Mouse (Mus musculus): ENCODE data around the gene Slc4a1. TPM values are rescaled to one million over a fixed set of nuclear protein-coding genes. Genes with fewer than 3 reads are reported as not detected.

Gene Slc4a1
- total and polyA plus RNA-seq, 2 experiments: 0.10 to 0.65 TPM

- no peak for TF ChIP-seq POLR2A (IDR thresholded peaks at IDR 0.05; ENCODE audit: extremely low read depth, insufficient read depth, low read length)
- no peak for TF ChIP-seq CTCF (IDR thresholded peaks at IDR 0.05; ENCODE audit: low read depth, low read length)
- DNase-seq (ENCODE audit: extremely low read depth, low read depth, low spot score): no peak
- peaks cover 24% of the 10 kb centered on the region for H3K4me1 ChIP-seq (ENCODE audit: control insufficient read depth, insufficient read depth, low read length)
- H3K27ac ChIP-seq (replicated peaks; ENCODE audit: insufficient read depth, low read depth, low read length): peak overlapping the region; percentile 97
- H3K36me3 ChIP-seq (ENCODE audit: control insufficient read depth, insufficient read depth, low read length): peaks cover 15% of the 10 kb centered on the region
- peaks cover 7% of the 10 kb centered on the region; the same call in 1 of the 2 replicates for H3K79me2 ChIP-seq (ENCODE audit: control insufficient read depth, insufficient read depth, low read length)
- H3K27me3 ChIP-seq (ENCODE audit: control insufficient read depth, insufficient read depth, low read length): no peaks in the 10 kb centered on the region
- H3K9ac ChIP-seq (ENCODE audit: low read depth, low read length): peak overlapping the region; percentile 97
- peak overlapping the region; percentile 90 for H3K4me3 ChIP-seq (ENCODE audit: insufficient read depth, low read depth, low read length)
- 6% methylated on average over 3 of the region's 3 CpGs for WGBS
Observed at GRCm38 (mm10) chr11:102406401-102406800, 40.4 kb upstream of the Slc4a1 start.

DNA sequence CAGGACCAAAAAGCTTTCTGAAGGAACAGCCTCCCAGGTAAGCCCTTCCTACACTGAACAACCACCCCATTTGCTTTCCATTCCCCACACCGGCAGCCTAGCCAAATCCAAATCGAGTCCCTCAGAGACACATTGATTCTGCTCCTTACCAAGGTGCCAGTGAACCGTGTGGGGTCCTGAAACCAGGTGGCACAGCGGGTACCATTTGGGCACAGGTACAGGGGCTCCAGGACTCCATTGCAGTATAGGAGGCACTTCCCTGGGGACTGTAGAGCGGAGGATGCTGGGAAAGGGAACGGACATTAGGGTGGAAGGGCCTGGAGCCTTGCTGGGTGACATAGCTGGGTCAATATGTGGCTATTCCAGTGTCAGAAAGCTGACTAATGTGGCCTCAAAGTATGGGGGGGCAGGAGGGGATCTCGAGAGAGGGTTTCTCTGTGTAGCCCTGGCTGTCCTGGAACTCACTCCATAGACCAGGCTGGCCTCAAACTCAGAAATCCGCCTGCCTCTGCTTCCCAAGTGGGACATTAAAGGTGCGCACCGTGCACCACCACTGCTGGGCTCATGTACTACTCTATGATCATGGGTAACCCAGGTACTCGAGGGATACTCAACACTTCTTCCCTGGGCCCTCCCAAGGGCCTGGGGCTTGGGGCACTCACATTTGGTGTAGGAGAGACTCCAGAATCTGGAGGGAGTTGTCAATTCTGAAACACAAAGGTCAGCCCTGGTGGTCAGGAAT lies 39.7 kb upstream of the Slc4a1 start:
- Histone ChIP-seq H3K27ac (replicated peaks; ENCODE audit: insufficient read depth, low read depth, low read length) (peak overlapping the region; percentile 97), H3K36me3 (ENCODE audit: control insufficient read depth, insufficient read depth, low read length) (peaks cover 15% of the 10 kb centered on the region), H3K4me1 (ENCODE audit: control insufficient read depth, insufficient read depth, low read length) (peaks cover 18% of the 10 kb centered on the region), H3K27me3 (ENCODE audit: control insufficient read depth, insufficient read depth, low read length) (no peaks in the 10 kb centered on the region), H3K79me2 (ENCODE audit: control insufficient read depth, insufficient read depth, low read length) (peaks cover 7% of the 10 kb centered on the region; the same call in 1 of the 2 replicates), H3K4me3 (ENCODE audit: insufficient read depth, low read depth, low read length) (peak overlapping the region; percentile 90), H3K9ac (ENCODE audit: low read depth, low read length) (peak overlapping the region; percentile 97)
- 34% methylated on average over 11 of the region's 11 CpGs for WGBS
- no peak for TF ChIP-seq CTCF (IDR thresholded peaks at IDR 0.05; ENCODE audit: low read depth, low read length)
- TF ChIP-seq POLR2A (IDR thresholded peaks at IDR 0.05; ENCODE audit: extremely low read depth, insufficient read depth, low read length): no peak
- no peak for DNase-seq (ENCODE audit: extremely low read depth, low read depth, low spot score)

DNA sequence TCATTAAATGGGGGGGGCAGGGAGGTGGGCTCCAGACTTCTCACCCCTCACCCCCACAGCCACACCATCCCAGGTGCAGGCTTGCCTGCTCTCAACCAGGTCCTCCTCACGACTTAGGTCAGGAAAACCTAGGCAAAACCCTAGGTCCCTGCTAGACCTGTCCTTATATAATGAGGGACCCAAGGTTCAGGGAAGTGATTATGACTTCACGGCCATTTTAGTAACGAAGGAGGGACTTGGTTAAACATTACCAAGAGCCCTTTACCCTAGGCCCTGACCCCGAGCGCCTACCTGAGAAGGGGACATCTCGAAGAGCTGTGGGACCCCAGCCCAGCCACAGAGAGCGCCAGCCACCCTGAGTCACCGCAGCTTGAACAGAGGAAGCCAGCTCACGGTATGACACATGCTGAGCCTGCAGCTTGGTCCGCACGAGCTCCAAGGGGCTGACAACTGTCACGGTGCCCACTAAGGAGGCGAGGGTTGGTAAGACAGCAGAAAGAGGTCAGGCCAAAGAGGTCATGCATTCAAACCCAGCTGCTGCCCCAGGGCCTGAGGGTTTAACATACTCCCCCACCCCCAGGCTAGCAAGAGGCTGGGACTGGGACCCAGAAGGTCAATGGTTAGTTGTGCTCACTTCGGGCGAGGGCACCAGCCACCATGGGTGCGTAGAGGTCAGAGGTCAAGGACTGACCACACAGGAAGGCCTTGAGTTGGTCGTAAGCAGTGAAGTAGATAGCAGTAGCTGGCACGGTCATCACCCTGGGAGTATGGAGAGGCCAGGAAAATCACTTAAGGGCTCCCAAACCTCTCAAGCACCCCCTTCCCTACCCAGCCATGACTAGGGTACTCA lies 38.4 kb upstream of the Slc4a1 start:
- peaks cover 16% of the 10 kb centered on the region; the same call in 1 of the 2 replicates for H3K4me1 ChIP-seq (ENCODE audit: control insufficient read depth, insufficient read depth, low read length)
- DNase-seq (ENCODE audit: extremely low read depth, low read depth, low spot score): peak; percentile 76
- peak overlapping the region; percentile 57 for H3K4me3 ChIP-seq (ENCODE audit: insufficient read depth, low read depth, low read length)
- TF ChIP-seq POLR2A (IDR thresholded peaks at IDR 0.05; ENCODE audit: extremely low read depth, insufficient read depth, low read length) (no peak), CTCF (IDR thresholded peaks at IDR 0.05; ENCODE audit: low read depth, low read length) (no peak)
- H3K79me2 ChIP-seq (ENCODE audit: control insufficient read depth, insufficient read depth, low read length): peaks cover 7% of the 10 kb centered on the region; the same call in 1 of the 2 replicates
- H3K27ac ChIP-seq (replicated peaks; ENCODE audit: insufficient read depth, low read depth, low read length): peak overlapping the region; percentile 74
- WGBS: 29% methylated on average over 18 of the region's 18 CpGs
- peak overlapping the region; percentile 73 for H3K9ac ChIP-seq (ENCODE audit: low read depth, low read length)
- H3K36me3 ChIP-seq (ENCODE audit: control insufficient read depth, insufficient read depth, low read length): peaks cover 15% of the 10 kb centered on the region
- H3K27me3 ChIP-seq (ENCODE audit: control insufficient read depth, insufficient read depth, low read length): no peaks in the 10 kb centered on the region

DNA sequence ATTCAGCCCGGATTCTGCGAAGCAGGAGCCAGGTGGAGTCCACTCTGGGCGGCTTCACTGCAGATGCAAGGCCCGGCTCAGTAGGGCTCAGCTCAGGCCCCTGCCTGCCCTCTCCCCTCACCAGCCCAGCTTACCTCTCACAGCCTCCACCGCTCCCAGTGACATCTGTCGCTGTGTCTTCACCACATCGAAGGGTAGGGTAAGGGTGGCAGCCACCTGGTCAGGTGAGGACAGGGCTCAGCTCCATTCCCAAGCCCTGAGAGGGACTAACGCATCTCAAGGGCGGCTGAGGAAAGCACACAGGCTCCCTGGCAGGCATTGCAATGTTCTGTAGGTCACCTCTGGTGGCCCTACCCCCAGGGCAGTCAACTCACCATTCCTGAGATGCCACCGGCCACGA lies 37.7 kb upstream of the Slc4a1 start:
- Histone ChIP-seq H3K27ac (replicated peaks; ENCODE audit: insufficient read depth, low read depth, low read length) (peak overlapping the region; percentile 66), H3K4me1 (ENCODE audit: control insufficient read depth, insufficient read depth, low read length) (peaks cover 16% of the 10 kb centered on the region; the same call in 1 of the 2 replicates), H3K79me2 (ENCODE audit: control insufficient read depth, insufficient read depth, low read length) (peaks cover 7% of the 10 kb centered on the region; the same call in 1 of the 2 replicates)

DNA sequence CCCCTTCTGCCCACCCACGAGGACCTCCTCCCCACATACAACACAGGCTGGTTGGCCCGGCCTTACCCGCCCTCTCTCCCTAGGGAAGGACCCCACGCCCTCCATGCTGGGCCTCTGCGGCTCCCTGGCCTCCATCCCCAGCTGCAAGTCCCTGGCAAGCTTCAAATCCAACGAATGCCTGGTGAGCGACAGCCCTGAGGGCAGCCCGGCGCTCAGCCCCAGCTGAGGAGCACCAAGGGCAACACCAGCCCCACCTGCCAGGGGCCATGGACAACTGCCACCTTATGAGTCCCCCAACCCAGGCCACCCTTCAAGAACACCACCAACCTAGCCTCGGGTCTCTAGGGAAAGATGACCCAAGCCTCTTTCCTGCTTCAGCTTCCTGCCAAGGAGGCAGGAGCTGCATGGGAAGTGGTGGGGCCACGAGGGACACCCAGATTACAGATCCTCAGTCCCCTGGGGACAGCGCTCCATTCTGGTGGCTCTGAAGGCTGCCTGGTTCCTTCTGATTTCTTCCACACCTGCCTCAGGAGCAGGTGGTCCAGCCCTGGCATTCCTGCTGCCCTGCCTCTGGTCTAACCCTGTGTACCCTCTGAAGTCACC lies 36.0 kb upstream of the Slc4a1 start:
- H3K27ac ChIP-seq (replicated peaks; ENCODE audit: insufficient read depth, low read depth, low read length): no peak overlapping the region
- peaks cover 15% of the 10 kb centered on the region for H3K36me3 ChIP-seq (ENCODE audit: control insufficient read depth, insufficient read depth, low read length)
- no peak overlapping the region for H3K9ac ChIP-seq (ENCODE audit: low read depth, low read length)
- 70% methylated on average over 12 of the region's 12 CpGs for WGBS
- TF ChIP-seq POLR2A (IDR thresholded peaks at IDR 0.05; ENCODE audit: extremely low read depth, insufficient read depth, low read length) (0 out of 2 replicates have a peak, but pooled peaks have one; percentile 7), CTCF (IDR thresholded peaks at IDR 0.05; ENCODE audit: low read depth, low read length) (no peak)
- H3K4me1 ChIP-seq (ENCODE audit: control insufficient read depth, insufficient read depth, low read length): peaks cover 16% of the 10 kb centered on the region; the same call in 1 of the 2 replicates
- H3K27me3 ChIP-seq (ENCODE audit: control insufficient read depth, insufficient read depth, low read length): no peaks in the 10 kb centered on the region
- no peak for DNase-seq (ENCODE audit: extremely low read depth, low read depth, low spot score)
- no peak overlapping the region for H3K4me3 ChIP-seq (ENCODE audit: insufficient read depth, low read depth, low read length)
- peaks cover 7% of the 10 kb centered on the region; the same call in 1 of the 2 replicates for H3K79me2 ChIP-seq (ENCODE audit: control insufficient read depth, insufficient read depth, low read length)

More for the DNA sequence above, 37.7 kb upstream of the Slc4a1 start:
- no peaks in the 10 kb centered on the region for H3K27me3 ChIP-seq (ENCODE audit: control insufficient read depth, insufficient read depth, low read length)
- no peak overlapping the region for H3K4me3 ChIP-seq (ENCODE audit: insufficient read depth, low read depth, low read length)
- H3K36me3 ChIP-seq (ENCODE audit: control insufficient read depth, insufficient read depth, low read length): peaks cover 15% of the 10 kb centered on the region
- peak overlapping the region; percentile 2 for H3K9ac ChIP-seq (ENCODE audit: low read depth, low read length)
- no peak for TF ChIP-seq CTCF (IDR thresholded peaks at IDR 0.05; ENCODE audit: low read depth, low read length)
- no peak for TF ChIP-seq POLR2A (IDR thresholded peaks at IDR 0.05; ENCODE audit: extremely low read depth, insufficient read depth, low read length)
- WGBS: 92% methylated on average over 11 of the region's 11 CpGs
- DNase-seq (ENCODE audit: extremely low read depth, low read depth, low spot score): no peak

Measured in liver, adult 2 months (tissue).